Mouse (Mus musculus) B cell, adult 2 months (primary cell): ENCODE results near the gene Cdkn2aip.

Experiments used
- DNase-seq, 2 experiments: peaks; one replicate each; pipeline ENCODE4 v3.0.0; 2022

Cdkn2aip gene

GRCm38 (mm10) chr8:47713761-47714745 lies at the start of gene Cdkn2aip:
TSS of gene Cdkn2aip (minus strand) at chr8:47713932.
- DNase-seq = peak; percentile 96 to 97

DNA sequence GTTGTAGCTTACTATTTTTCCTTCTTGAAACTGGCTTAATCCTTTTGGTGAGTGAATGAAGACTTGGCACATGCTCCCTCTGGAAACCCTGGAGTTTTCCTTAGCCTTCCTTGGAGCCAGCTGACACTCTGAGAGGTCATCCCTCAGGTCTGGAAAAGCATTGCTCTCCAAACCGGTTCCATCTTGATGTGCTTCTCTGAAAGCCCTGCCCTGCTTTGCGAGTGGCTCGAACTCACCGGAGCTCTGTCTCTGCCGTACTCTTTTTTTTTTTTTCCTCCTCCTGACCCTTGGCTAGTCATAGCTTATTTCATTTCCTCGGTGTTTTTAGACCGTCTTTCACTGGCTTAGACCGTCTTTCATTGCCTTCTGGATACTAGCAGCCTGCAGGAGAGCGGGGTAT lies 49.5 kb upstream of the Cdkn2aip start:
- DNase-seq = no peak

GRCm38 (mm10) chr8:47760685-47761084 lies 47.0 kb upstream of the Cdkn2aip start:
- no peak for DNase-seq

DNA sequence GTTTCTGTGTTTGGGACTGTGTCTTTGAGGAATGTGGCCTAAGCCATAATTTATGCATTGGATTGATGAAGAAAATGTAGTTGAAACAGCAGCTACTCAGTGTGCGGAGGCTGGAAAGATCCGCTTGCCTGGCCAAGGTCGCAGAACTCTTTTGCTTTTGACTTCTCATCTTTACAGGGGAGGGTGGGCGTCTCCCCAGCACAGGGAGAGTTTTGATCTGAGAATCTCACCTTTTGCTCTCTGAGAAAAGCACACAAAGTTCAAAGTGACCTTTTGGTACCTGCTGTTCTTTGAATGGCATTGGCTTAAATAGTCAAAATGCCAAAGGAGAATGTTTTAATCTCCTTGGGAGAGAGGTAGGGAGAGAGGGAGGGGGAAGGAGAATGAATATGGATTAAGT lies 46.5 kb upstream of the Cdkn2aip start:
- DNase-seq = no peak

- peak in 1 of 2 experiments; percentile 5 for DNase-seq
Measured at GRCm38 (mm10) chr8:47753121-47753520, 39.4 kb upstream of the Cdkn2aip start.

DNA sequence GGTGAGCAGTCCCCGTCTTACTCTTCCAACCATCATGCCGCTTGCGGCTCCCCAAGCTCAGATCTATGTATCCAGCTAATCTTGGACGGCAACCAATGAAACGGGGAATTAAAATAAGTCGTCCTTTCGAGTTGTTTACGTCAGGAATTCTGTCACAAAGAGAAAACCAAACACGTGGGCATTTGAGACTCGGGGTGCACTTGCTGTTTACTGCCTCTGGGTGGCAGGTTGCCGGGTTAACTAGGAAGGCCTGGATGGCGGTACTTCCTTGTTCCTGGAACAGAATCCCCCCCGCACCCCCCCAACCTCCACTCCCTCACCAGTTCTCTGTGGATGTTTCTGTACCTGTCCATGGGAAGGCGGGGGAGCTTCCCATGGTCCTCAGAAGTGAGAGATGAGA lies 36.4 kb upstream of the Cdkn2aip start:
- DNase-seq = no peak

GRCm38 (mm10) chr8:47749491-47749890 lies 35.8 kb upstream of the Cdkn2aip start:
- no peak for DNase-seq

DNA sequence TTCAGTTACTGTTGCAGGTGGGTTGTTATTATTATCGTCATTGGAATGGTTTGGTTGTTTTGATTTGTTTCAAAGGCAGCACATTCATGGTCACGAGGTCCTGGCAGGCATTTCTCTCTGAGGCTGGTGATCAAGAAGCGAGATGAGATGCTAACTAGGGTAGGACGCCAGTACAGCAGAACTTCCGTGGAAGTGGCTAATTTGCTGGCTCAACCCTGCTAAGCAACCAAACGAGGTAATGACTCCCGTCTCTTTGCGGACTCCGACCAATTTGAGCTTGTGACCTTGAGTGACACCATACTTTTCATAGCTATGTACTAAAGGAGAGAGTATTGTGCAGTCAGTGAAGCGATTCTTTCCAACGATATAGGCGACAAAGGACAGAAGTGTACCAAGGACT lies 32.6 kb upstream of the Cdkn2aip start:
- DNase-seq = no peak

- no peak for DNase-seq
Measured at GRCm38 (mm10) chr8:47745848-47746247, 32.1 kb upstream of the Cdkn2aip start.

- DNase-seq = no peak
Measured at GRCm38 (mm10) chr8:47744803-47745202, 31.1 kb upstream of the Cdkn2aip start.

GRCm38 (mm10) chr8:47743419-47743818 lies 29.7 kb upstream of the Cdkn2aip start:
- DNase-seq = peak; percentile 58 to 59

- no peak for DNase-seq
Measured at GRCm38 (mm10) chr8:47742992-47743391, 29.3 kb upstream of the Cdkn2aip start.

DNA sequence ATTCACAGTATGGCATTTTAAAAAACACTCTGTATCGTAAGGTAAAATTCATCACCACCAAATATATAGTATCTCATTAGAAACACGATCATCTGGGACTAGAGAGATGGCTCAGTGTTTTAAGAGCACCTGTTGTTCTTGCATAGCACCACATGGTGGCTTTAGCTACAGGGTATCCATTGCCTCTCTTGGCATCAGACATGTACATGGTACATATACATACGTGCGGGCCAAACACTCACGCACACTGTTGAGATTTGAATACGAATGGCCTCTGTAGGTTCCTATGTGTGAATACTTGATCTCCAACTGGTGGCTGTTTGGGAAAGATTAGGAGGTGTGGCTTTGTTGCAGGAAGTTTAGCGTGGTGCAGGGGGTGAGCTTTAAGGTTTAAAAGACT lies 28.6 kb upstream of the Cdkn2aip start:
- DNase-seq = no peak

- DNase-seq = no peak
Measured at GRCm38 (mm10) chr8:47737120-47737519, 23.4 kb upstream of the Cdkn2aip start.

- DNase-seq = no peak
Measured at GRCm38 (mm10) chr8:47729324-47729723, 15.6 kb upstream of the Cdkn2aip start.

GRCm38 (mm10) chr8:47726945-47727344 lies 13.2 kb upstream of the Cdkn2aip start:
- DNase-seq = no peak

DNA sequence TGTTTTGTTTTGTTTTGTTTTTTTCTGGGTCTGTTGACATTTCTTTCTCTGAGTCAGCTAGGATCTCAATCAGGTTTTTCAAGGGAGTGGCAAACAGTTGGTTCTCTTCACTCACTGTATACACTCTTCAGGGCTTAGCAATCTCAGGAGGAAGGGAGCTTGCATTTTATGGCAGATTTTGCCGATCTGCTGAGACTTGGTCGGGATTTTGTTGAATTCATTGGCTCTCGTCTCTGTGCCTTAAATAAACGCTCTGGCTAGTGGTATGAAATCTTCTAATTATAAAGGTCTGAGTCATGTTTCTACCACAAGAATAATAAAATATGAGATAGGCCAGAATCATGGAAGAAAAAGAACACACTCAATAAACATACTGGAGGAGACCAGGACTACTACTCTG lies 7.9 kb upstream of the Cdkn2aip start:
- DNase-seq = no peak

- no peak for DNase-seq
Measured at GRCm38 (mm10) chr8:47718641-47719040, 4.9 kb upstream of the Cdkn2aip start.

DNA sequence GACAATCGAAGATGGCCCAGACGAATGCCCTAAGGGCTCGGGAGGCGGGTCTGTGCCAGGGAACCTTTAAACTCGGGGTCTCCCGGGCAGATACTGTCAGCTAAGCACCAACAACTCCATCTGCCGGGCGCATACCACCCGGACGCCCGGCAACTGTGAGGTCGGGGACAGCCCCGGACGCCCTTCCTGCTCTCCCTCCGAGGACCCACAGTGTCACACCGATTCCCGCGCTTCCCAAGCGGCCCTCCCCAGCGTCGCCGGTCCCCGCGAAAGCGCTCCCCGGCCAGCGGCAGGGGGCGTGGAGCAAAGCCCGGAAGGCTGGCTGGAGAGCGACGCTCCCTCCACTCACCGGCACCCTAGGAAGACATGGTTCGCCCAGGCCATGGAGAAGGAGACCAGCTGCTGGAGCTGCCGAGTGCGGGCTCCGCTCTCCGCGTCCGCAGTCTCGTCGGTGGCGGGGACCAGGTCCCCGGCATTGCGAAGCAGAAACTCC lies 515 bp downstream of the Cdkn2aip start:
- peak in 1 of 2 experiments; percentile 56 for DNase-seq

- no peak for DNase-seq
Measured at GRCm38 (mm10) chr8:47708106-47708505, 5.6 kb downstream of the Cdkn2aip start.

DNA sequence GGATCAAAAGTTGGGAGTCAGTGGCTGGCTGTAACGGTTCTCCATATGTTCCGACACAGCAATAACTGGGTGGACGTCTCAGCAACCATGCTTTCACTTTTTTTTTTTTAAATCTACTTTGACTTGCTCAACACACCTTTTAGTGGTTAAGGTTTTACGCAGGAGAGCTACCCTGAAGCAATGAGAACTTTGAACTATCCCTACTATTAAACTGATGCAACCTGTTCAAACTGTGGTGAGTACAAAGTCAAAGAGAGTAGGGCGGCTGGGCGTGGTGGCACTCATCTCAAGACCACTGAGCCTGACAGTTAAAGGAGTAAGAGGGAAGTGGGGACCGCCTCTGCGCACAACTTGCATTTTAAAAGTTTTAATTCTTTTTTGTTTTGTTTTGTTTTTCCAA lies 7.0 kb downstream of the Cdkn2aip start:
- DNase-seq = no peak

- peak; percentile 20 to 36 for DNase-seq
Measured at GRCm38 (mm10) chr8:47702333-47702732, 11.4 kb downstream of the Cdkn2aip start.

DNA sequence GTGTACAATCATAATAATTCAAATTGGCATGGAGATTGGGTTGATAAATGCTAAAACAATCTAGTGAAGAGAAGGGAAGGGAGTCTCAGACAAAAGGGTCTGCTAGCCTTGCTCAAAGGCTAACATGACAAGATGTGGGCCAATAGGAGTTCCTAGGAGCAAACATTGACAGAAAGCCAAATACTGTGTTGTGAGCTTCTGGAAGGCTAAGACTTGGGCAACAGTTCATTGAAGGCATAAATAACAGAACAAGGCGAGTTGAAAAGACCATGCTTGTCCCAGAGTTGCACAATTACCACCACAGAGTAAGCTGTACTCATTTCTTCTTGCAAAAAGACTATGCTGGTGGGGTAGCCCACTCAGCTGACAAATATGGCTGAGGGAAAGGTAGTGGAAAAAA lies 16.0 kb downstream of the Cdkn2aip start:
- DNase-seq = no peak

- DNase-seq = no peak
Measured at GRCm38 (mm10) chr8:47695431-47696105, 18.2 kb downstream of the Cdkn2aip start.
